Mouse (Mus musculus): ENCODE measurements around the gene Slc38a7. TPM values are rescaled to one million over a fixed set of nuclear protein-coding genes. Genes with fewer than 3 reads are reported as not detected.

The Slc38a7 gene
- polyA plus RNA-seq (2014; fragmentation: Nextera tagmentation; extraction: Ambion mirVana): 13.8 and 14.8 TPM in 2 replicates

DNA sequence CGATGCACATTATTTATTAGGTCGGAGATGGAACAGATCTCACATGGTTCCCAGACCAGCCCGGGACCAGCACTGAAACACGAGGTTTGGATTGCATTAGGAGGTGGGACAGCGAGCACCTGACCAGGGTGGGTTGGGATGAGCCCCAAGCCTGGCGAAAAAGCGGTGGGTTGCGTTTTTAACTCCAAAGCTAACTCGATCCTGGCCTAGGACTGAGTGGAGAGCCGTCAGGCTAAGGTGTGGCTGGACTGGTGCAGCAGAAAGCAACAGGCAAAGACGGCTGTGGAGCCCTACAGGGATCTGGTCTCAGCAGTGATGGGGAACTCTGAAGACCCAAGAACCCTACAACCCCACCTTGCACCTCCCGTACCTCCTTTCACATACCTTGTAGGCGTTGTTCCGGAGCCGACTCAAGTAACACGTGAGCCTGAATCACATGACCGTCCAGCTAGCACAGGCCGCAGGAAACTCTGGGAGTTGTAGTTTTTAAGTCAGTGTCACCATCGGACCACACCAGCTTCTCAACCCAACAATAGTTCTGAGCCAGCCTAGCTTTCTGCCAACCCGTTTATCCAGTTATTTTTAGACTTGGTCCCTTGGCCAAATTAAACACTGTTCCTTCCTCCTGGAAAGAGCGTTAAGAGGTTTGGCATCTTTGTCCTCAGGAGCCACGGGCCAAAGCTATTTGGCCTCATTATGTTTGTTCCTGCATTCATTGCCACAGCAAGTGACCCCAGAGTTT is at the start of gene Slc38a7:
Slc38a7 (minus strand) TSS at position 438 of the 742 bp plus-strand sequence.
- ATAC-seq (replicated peaks; ENCODE audit: low FRiP score) (peak; percentile 93), DNase-seq (ENCODE audit: low spot score) (peak; percentile 53)
- Histone ChIP-seq H3K27me3 (replicated peaks; ENCODE audit: control insufficient read depth, insufficient read depth, low read length) (no peaks in the 10 kb centered on the region), H3K9me3 (ENCODE audit: control insufficient read depth, low read length) (no peaks in the 10 kb centered on the region), H3K9ac (ENCODE audit: low read depth, low read length) (peak within 1 kb of the TSS; percentile 79), H3K4me1 (replicated peaks; ENCODE audit: control insufficient read depth, insufficient read depth, low read length) (peaks cover 10% of the 10 kb centered on the region), H3K36me3 (ENCODE audit: control insufficient read depth, insufficient read depth, low read length) (peaks cover 2% of the 10 kb centered on the region; the same call in 1 of the 2 replicates), H3K4me3 (ENCODE audit: low read depth, low read length) (peak within 1 kb of the TSS; percentile 75), H3K4me2 (peak within 1 kb of the TSS; percentile 89), H3K27ac (ENCODE audit: low read depth, low read length) (0 out of 2 replicates have a peak within 1 kb of the TSS, but pooled peaks have one; percentile 19)
- WGBS: 15% methylated on average over 22 of the region's 22 CpGs

DNA sequence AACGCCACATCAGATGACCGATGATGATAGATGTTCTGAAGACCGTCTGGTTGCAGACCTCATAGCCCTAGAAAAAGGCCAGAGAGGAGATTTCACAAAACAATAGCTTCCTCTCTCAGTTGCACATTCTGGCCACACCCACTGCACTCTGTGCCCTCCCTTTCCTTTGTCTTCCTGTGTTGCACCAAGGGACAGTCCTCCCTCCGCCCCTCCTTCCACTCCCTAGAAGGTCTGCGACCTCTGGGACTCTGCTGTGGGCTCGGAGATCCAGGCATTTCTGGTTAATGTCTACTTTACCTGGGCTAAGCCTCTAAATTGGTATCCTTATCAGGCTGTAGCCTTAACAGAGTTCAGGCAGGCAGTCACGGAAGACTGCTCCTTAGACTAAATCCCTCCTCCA is 48.5 kb upstream of the Slc38a7 start:
- Histone ChIP-seq H3K9me3 (ENCODE audit: control insufficient read depth, low read length) (no peaks in the 10 kb centered on the region), H3K27ac (ENCODE audit: low read depth, low read length) (no peak overlapping the region), H3K4me3 (ENCODE audit: low read depth, low read length) (no peak overlapping the region), H3K4me1 (replicated peaks; ENCODE audit: control insufficient read depth, insufficient read depth, low read length) (no peaks in the 10 kb centered on the region), H3K27me3 (replicated peaks; ENCODE audit: control insufficient read depth, insufficient read depth, low read length) (no peaks in the 10 kb centered on the region), H3K9ac (ENCODE audit: low read depth, low read length) (no peak overlapping the region), H3K36me3 (ENCODE audit: control insufficient read depth, insufficient read depth, low read length) (no peaks in the 10 kb centered on the region), H3K4me2 (no peak overlapping the region)
- 42% methylated on average over 7 of the region's 7 CpGs for WGBS
- DNase-seq (ENCODE audit: low spot score): no peak
- ATAC-seq (replicated peaks; ENCODE audit: low FRiP score): no peak

DNA sequence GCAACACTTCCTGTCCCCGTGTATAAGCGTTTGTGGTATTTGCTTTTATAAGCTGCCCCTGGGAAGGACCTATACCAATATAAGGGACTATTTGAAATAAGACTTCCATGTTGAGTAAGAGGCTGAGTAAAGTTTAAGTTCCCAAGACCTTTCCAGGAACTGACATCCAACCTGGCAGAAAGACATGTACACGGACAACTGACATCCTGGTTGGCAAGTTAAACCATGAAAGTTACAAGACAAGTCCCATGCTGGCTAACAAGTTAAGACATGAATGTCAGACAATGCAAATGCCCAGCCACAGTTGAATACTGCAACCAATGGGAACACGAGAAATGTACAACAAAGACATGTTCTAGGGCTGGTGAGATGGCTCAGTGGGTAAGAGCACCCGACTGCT is 40.4 kb upstream of the Slc38a7 start:
- no peak overlapping the region for H3K4me3 ChIP-seq (ENCODE audit: low read depth, low read length)
- 83% methylated on average over 5 of the region's 5 CpGs for WGBS
- no peak overlapping the region for H3K9ac ChIP-seq (ENCODE audit: low read depth, low read length)
- H3K4me1 ChIP-seq (replicated peaks; ENCODE audit: control insufficient read depth, insufficient read depth, low read length): no peaks in the 10 kb centered on the region
- no peak for ATAC-seq (replicated peaks; ENCODE audit: low FRiP score)
- no peak overlapping the region for H3K27ac ChIP-seq (ENCODE audit: low read depth, low read length)
- no peaks in the 10 kb centered on the region for H3K9me3 ChIP-seq (ENCODE audit: control insufficient read depth, low read length)
- no peak overlapping the region for H3K4me2 ChIP-seq
- no peaks in the 10 kb centered on the region for H3K27me3 ChIP-seq (replicated peaks; ENCODE audit: control insufficient read depth, insufficient read depth, low read length)
- DNase-seq (ENCODE audit: low spot score): no peak
- H3K36me3 ChIP-seq (ENCODE audit: control insufficient read depth, insufficient read depth, low read length): no peaks in the 10 kb centered on the region

DNA sequence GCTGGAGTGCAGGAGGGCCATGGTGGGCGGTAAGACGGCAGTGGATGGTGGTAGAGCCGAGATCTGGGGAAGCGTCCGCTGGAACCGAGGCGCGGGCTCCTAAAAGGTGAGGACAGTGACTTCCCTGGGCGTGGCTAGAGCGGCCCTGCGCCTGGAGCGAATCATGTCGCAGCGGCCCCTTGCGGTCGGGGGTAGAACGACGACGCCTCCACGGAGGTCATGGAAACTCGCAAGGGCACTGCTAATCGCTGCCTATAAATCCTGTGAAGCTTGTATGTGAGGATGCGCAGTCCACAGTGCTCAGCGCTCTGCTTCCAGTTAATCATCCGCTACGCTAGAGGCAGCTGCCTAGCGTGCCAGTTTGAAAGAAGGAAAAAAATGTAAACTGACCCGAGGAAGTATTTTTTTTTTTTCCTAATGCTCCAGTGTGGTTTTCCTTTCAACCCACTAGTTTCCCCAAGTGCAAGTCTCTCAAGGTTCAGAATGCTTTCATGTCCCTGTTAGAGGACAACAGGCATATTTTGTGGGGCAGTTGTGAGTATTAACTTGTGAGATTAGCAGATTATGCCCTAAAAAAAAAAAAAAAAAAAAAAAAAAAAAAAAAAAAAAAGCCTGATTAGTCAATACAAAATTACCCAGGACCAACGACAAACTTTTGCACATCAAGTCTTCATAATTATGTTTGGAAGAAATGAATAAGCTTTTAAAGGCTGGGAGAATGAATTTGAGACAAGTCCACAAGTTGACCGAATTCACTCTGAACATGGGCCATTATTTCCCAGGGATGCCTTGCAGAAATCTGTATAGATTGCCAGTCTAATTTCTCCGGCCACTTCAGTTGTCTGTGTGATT is 35.2 kb upstream of the Slc38a7 start, which contains the start of gene Got2:
Got2 (minus strand) TSS at position 263 of the 852 bp plus-strand sequence.
- DNase-seq (ENCODE audit: low spot score): peak; percentile 95
- H3K4me3 ChIP-seq (ENCODE audit: low read depth, low read length): peak within 1 kb of the TSS; percentile 96
- H3K9ac ChIP-seq (ENCODE audit: low read depth, low read length): peak within 1 kb of the TSS; percentile 84
- 7% methylated on average over 31 of the region's 31 CpGs for WGBS
- no peaks in the 10 kb centered on the region for H3K27me3 ChIP-seq (replicated peaks; ENCODE audit: control insufficient read depth, insufficient read depth, low read length)
- no peaks in the 10 kb centered on the region for H3K36me3 ChIP-seq (ENCODE audit: control insufficient read depth, insufficient read depth, low read length)
- peak within 1 kb of the TSS; percentile 65 for H3K4me2 ChIP-seq
- H3K4me1 ChIP-seq (replicated peaks; ENCODE audit: control insufficient read depth, insufficient read depth, low read length): peaks cover 14% of the 10 kb centered on the region; the same call in 1 of the 2 replicates
- no peaks in the 10 kb centered on the region for H3K9me3 ChIP-seq (ENCODE audit: control insufficient read depth, low read length)
- ATAC-seq (replicated peaks; ENCODE audit: low FRiP score): peak; percentile 86
- peak within 1 kb of the TSS; percentile 84 for H3K27ac ChIP-seq (ENCODE audit: low read depth, low read length)

DNA sequence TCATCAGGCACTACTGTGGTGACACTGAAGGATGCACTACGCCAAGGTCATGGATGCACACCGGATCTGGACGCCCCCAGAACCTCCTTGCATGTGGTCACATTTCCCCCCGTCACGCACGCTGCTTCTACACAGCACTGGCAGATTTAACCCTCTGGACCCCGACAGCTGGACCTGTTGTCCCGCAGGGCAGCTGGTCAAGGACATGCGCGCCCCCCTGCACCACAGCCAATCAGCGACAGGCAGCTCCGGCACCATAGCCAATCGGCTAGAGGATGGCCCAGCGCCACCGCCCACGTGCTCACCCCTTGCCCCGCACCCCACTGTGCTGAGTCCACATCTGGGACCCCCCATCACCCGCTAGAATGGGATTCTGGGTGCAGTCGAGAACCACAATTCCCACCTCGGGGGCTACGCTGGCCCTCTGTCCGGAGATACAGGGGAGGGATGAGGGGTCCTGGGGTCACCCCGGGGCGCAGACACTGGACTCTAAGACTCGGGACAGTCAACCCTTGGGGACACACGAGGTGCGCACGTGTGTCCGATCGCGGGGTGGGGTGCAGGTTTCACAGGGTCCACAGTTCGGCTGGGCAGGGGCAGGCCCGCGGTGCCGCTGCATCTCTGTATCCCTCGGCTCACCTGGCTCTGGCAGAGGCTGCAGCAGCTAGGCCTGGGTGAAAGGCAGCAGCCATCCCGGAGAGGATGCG is 34.4 kb upstream of the Slc38a7 start:
- Histone ChIP-seq H3K27ac (ENCODE audit: low read depth, low read length) (peak overlapping the region; percentile 84), H3K4me2 (peak overlapping the region; percentile 65), H3K36me3 (ENCODE audit: control insufficient read depth, insufficient read depth, low read length) (no peaks in the 10 kb centered on the region), H3K27me3 (replicated peaks; ENCODE audit: control insufficient read depth, insufficient read depth, low read length) (no peaks in the 10 kb centered on the region), H3K4me1 (replicated peaks; ENCODE audit: control insufficient read depth, insufficient read depth, low read length) (peaks cover 14% of the 10 kb centered on the region; the same call in 1 of the 2 replicates), H3K4me3 (ENCODE audit: low read depth, low read length) (peak overlapping the region; percentile 96), H3K9me3 (ENCODE audit: control insufficient read depth, low read length) (no peaks in the 10 kb centered on the region), H3K9ac (ENCODE audit: low read depth, low read length) (peak overlapping the region; percentile 84)
- under 1% methylated on average over 38 of the region's 38 CpGs for WGBS
- ATAC-seq (replicated peaks; ENCODE audit: low FRiP score) (peak; percentile 90), DNase-seq (ENCODE audit: low spot score) (peak; percentile 87)

DNA sequence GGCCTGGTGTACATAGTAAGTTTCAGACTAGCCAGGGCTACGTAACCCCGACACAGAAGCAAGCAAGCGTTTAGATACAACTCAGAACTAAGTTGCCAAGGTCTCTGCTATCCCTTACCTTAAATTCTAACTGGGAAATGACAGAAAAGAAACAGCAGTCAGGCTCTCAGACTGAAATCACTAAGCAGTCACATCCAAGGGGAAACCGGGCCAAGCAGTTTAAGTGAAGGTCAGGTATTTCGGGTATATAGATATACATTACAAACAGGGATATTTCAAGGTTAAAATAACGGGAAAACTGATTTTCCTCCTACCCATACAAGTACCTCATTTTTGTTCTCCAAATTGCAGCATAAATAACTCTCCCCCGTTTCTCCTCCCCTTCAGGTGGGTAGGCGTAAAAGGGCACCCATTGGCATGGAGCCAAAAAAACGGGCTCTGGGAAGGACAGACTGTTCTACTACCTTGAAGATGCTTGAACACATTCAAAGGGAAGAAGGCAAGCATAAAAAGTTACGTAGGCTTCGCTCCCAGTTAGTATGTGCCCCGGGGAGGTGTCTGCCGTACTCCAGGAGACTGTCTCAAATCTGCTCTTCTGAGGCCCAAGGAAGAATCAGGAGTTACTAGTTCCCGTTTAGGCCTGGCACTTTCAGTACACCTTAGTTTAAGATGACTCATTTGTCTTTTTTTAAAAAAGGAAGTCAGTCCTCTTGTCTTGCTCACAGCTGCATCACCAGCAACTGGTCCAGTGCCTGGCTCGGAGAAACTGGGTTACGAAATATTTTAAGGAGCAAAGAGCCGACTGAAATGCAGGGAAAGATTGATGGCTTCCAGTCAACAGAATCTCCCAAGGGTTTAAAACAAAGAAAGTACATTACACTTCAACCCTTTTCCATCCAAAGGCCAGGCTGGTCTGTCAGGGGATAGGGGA is 33.6 kb upstream of the Slc38a7 start:
- peaks cover 14% of the 10 kb centered on the region; the same call in 1 of the 2 replicates for H3K4me1 ChIP-seq (replicated peaks; ENCODE audit: control insufficient read depth, insufficient read depth, low read length)
- no peaks in the 10 kb centered on the region for H3K9me3 ChIP-seq (ENCODE audit: control insufficient read depth, low read length)
- peak overlapping the region; percentile 65 for H3K4me2 ChIP-seq
- peak overlapping the region; percentile 84 for H3K9ac ChIP-seq (ENCODE audit: low read depth, low read length)
- H3K27me3 ChIP-seq (replicated peaks; ENCODE audit: control insufficient read depth, insufficient read depth, low read length): no peaks in the 10 kb centered on the region
- no peaks in the 10 kb centered on the region for H3K36me3 ChIP-seq (ENCODE audit: control insufficient read depth, insufficient read depth, low read length)
- WGBS: 67% methylated on average over 17 of the region's 17 CpGs
- H3K4me3 ChIP-seq (ENCODE audit: low read depth, low read length): peak overlapping the region; percentile 96
- H3K27ac ChIP-seq (ENCODE audit: low read depth, low read length): peak overlapping the region; percentile 84
- no peak for DNase-seq (ENCODE audit: low spot score)
- no peak for ATAC-seq (replicated peaks; ENCODE audit: low FRiP score)

DNA sequence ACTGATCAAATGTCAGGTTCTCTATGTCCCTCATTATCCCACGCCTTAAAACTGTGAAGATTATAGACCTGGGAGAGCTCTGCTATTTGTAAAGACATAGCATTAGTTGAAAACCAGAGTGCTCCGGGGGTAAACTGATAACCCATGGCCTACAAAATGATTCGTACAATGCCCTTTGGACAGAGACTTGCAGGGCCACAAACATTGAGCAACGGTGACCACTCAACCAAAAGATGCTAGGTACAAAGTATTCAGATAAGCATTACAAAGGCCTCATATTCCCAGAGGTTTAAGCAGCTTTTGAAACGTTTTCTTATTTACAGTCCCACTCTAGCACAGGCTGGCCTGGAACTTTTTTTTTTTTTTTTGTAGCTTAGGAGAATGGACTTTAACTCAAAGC is 32.6 kb upstream of the Slc38a7 start:
- peak overlapping the region; percentile 65 for H3K4me2 ChIP-seq
- no peak overlapping the region for H3K9ac ChIP-seq (ENCODE audit: low read depth, low read length)
- H3K4me3 ChIP-seq (ENCODE audit: low read depth, low read length): no peak overlapping the region
- WGBS: 61% methylated on average over 5 of the region's 5 CpGs
- H3K4me1 ChIP-seq (replicated peaks; ENCODE audit: control insufficient read depth, insufficient read depth, low read length): peaks cover 14% of the 10 kb centered on the region; the same call in 1 of the 2 replicates
- no peaks in the 10 kb centered on the region for H3K9me3 ChIP-seq (ENCODE audit: control insufficient read depth, low read length)
- no peaks in the 10 kb centered on the region for H3K36me3 ChIP-seq (ENCODE audit: control insufficient read depth, insufficient read depth, low read length)
- ATAC-seq (replicated peaks; ENCODE audit: low FRiP score): no peak
- no peak for DNase-seq (ENCODE audit: low spot score)
- H3K27ac ChIP-seq (ENCODE audit: low read depth, low read length): peak overlapping the region; percentile 8; the same call in 1 of the 2 replicates
- no peaks in the 10 kb centered on the region for H3K27me3 ChIP-seq (replicated peaks; ENCODE audit: control insufficient read depth, insufficient read depth, low read length)
